Mouse (Mus musculus) liver, adult (tissue): ENCODE results near the gene Gm3182.
"Not testable (repeated sequence)": the region's sequence is repeated elsewhere in the genome, so short reads cannot be mapped to it uniquely, and the experiment has no call there.

ENCODE experiments used
- GATA4 ChIP-seq: IDR thresholded peaks from 2 replicates; pipeline ENCODE4 v1.6.1; 2014; ENCODE audit warnings: mild to moderate bottlenecking, low read length; ENCODE audit not compliant: insufficient replicate concordance

Gm3182 gene

DNA sequence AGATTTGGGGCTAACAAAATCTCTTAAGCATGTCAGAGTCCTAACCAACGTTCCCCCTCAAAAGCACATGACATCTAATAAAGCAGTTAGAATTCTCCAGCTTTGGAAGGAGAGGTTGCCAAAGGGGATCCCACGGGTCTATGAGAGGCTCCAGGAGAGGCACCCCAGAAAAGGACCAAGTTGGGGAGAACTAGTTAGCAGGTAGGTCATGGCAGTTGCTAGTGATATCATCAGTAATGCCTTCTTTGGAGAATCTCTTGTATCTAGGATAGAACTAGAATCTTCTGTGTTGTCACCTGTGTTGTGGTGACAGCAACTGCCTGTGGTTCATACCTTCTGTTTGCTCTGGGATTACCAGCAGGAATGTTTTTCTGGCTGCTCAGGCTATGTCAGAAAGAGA is at the start of gene Gm3182:
Gene Gm3182 (plus strand): TSS at position 301 of the 400 bp plus-strand sequence.
- not testable (repeated sequence) for TF ChIP-seq GATA4
